In the genomic region with DNA sequence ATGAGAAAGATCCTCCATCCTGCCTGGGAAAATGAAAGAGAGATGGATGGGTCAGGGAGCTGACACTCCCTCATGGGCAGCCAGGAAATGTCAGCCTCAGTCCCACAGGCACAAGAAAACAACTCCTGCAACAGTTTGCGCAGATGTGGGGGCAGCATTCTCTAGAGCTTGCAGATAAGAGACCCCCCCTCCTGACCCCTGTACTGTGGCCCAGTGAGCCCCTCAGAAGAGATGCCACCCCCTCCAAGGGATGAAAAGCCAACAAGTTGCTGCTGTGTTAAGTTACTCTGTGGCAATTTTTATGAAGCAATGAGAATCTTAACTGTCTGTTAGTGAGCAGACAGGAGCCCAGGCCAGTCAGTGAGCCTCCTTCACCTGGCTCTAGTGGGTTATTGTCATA, we compare ENCODE assay signal across 21 mouse cellular contexts.
A peak's percentile ranks its signal among the peaks of the same experiment; 100 is the strongest.
DNase-seq lines count a peak whose midpoint lies in the region; ATAC-seq lines count a peak whose summit lies in the region.
"Had no signal": no experiment of that assay in that cellular context is flagged by ENCODE, and none has a peak within 500 bp of the region (broad histone marks: within the 10 kb centered on the region; RNA-seq: fewer than 3 reads in every experiment).

No protein-coding gene starts in this region.

- H3K4me3 ChIP-seq in kidney, embryonic 14.5 days (ENCODE audit: low read length): no peak overlapping the region
- H3K4me3 ChIP-seq in kidney, embryonic 16.5 days (ENCODE audit: low read length): no peak overlapping the region
- H3K4me3 ChIP-seq: embryonic facial prominence, embryonic 13.5 days; embryonic facial prominence, embryonic 15.5 days; erythroblast, embryonic 14.5 days; forebrain, embryonic 10.5 days; forebrain, embryonic 12.5 days had no signal

- 26% methylated on average over 1 of the region's 1 CpGs for WGBS in kidney, embryonic 14.5 days
- 31% methylated on average over 1 of the region's 1 CpGs for WGBS in kidney, embryonic 16.5 days

- H3K4me1 ChIP-seq in kidney, embryonic 14.5 days (ENCODE audit: control insufficient read depth, insufficient read depth, low read length): no peaks in the 10 kb centered on the region
- H3K4me1 ChIP-seq in kidney, embryonic 16.5 days (ENCODE audit: insufficient read depth, low read length): no peaks in the 10 kb centered on the region
- H3K4me1 ChIP-seq: embryonic facial prominence, embryonic 13.5 days; embryonic facial prominence, embryonic 15.5 days; forebrain, embryonic 10.5 days; forebrain, embryonic 12.5 days had no signal

- H3K27me3 ChIP-seq in kidney, embryonic 14.5 days (ENCODE audit: control insufficient read depth, insufficient read depth, low read length): no peaks in the 10 kb centered on the region
- H3K27me3 ChIP-seq in kidney, embryonic 16.5 days (ENCODE audit: insufficient read depth, low read length): no peaks in the 10 kb centered on the region
- H3K27me3 ChIP-seq: embryonic facial prominence, embryonic 13.5 days; embryonic facial prominence, embryonic 15.5 days; forebrain, embryonic 12.5 days had no signal

- H3K9ac ChIP-seq in kidney, embryonic 14.5 days (ENCODE audit: low read depth, low read length): no peak overlapping the region
- no peak overlapping the region for H3K9ac ChIP-seq in kidney, embryonic 16.5 days (replicated peaks; ENCODE audit: low read length)
- H3K9ac ChIP-seq: embryonic facial prominence, embryonic 13.5 days; embryonic facial prominence, embryonic 15.5 days; forebrain, embryonic 12.5 days had no signal

- H3K27ac ChIP-seq in kidney, embryonic 14.5 days (ENCODE audit: low read depth, low read length): no peak overlapping the region
- H3K27ac ChIP-seq in kidney, embryonic 16.5 days (ENCODE audit: low read length): no peak overlapping the region
- H3K27ac ChIP-seq: embryonic facial prominence, embryonic 13.5 days; embryonic facial prominence, embryonic 15.5 days; forebrain, embryonic 10.5 days; forebrain, embryonic 12.5 days had no signal

- no peaks in the 10 kb centered on the region for H3K9me3 ChIP-seq in kidney, embryonic 14.5 days (ENCODE audit: control insufficient read depth, low read length)
- no peaks in the 10 kb centered on the region for H3K9me3 ChIP-seq in kidney, embryonic 16.5 days (ENCODE audit: low read length)
- H3K9me3 ChIP-seq: embryonic facial prominence, embryonic 13.5 days; embryonic facial prominence, embryonic 15.5 days; forebrain, embryonic 10.5 days; forebrain, embryonic 12.5 days had no signal

- H3K4me2 ChIP-seq in kidney, embryonic 14.5 days (replicated peaks; ENCODE audit: low read depth, low read length): no peak overlapping the region
- no peak overlapping the region for H3K4me2 ChIP-seq in kidney, embryonic 16.5 days (replicated peaks; ENCODE audit: low read depth, low read length)
- H3K4me2 ChIP-seq: embryonic facial prominence, embryonic 13.5 days; embryonic facial prominence, embryonic 15.5 days; forebrain, embryonic 12.5 days had no signal

- H3K36me3 ChIP-seq in kidney, embryonic 14.5 days (ENCODE audit: control insufficient read depth, insufficient read depth, low read length): no peaks in the 10 kb centered on the region
- no peaks in the 10 kb centered on the region for H3K36me3 ChIP-seq in kidney, embryonic 16.5 days (ENCODE audit: insufficient read depth, low read length)
- H3K36me3 ChIP-seq: embryonic facial prominence, embryonic 13.5 days; embryonic facial prominence, embryonic 15.5 days; forebrain, embryonic 10.5 days; forebrain, embryonic 12.5 days had no signal

- peak; percentile 39; the same call in 1 of the 2 replicates for ATAC-seq in kidney, embryonic 14.5 days (ENCODE audit: low FRiP score, low TSS enrichment)
- peak; percentile 57; the same call in 1 of the 2 replicates for ATAC-seq in kidney, embryonic 16.5 days (ENCODE audit: low FRiP score, low TSS enrichment)
- ATAC-seq: forebrain, embryonic 14.5 days; forebrain, embryonic 16.5 days had no signal

- DNase-seq in kidney, adult 11 months: no peak
- no peak for DNase-seq in kidney, adult 8-10 months
- DNase-seq: adrenal gland, adult 2 months; adrenal gland, postnatal 10 days; adrenal gland, postnatal 25 days; cerebellum, adult 11 months; cerebellum, adult 18-20 months; cerebellum, adult 8-10 months; cerebellum, adult 9-11 months; cerebellum, postnatal 14 days; cerebellum, postnatal 36 days; embryo, embryonic 11 days had no signal
